Mouse (Mus musculus): Measurements from ENCODE around the gene Stag1. TPM values are rescaled to one million over a fixed set of nuclear protein-coding genes. Genes with fewer than 3 reads are reported as not detected.
"Not testable (repeated sequence)": the region's sequence is repeated elsewhere in the genome, so short reads cannot be mapped to it uniquely, and the experiment has no call there.

Stag1 gene
- polyA plus RNA-seq, 1 experiment from 2014 or later, result 45.0 TPM

DNA sequence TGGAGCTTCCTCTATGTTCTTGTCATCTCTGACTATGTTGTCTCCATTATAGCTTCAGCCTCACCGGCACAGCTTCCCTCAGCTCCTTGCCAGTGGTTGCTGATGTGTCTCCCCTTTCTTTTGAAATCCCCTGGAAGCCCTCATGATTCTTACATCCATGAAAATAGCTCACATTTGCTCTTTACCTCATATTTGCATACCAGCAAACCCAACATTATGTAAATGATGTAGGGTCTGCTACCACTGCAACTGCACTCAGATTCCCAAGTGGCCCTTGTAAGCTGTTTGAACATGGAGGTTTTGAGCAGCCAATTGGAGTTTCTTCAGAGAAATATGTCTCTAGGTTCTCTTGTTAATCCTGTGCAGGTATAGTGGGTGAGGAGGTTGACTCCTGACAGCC is 110.0 kb downstream of the Stag1 start:
- H3K9ac ChIP-seq, result no peak overlapping the region
- 84% methylated on average over 1 of the region's 1 CpGs for WGBS
- no peaks in the 10 kb centered on the region for H3K9me3 ChIP-seq (replicated peaks)
- no peaks in the 10 kb centered on the region for H3K4me1 ChIP-seq
- H3K4me3 ChIP-seq (replicated peaks), result no peak overlapping the region
- H3K36me3 ChIP-seq, result no peaks in the 10 kb centered on the region
- no peak for ATAC-seq (replicated peaks; ENCODE audit: low FRiP score)
- H3K27ac ChIP-seq, result no peak overlapping the region
- H3K4me2 ChIP-seq, result no peak overlapping the region
- H3K27me3 ChIP-seq, result no peaks in the 10 kb centered on the region

DNA sequence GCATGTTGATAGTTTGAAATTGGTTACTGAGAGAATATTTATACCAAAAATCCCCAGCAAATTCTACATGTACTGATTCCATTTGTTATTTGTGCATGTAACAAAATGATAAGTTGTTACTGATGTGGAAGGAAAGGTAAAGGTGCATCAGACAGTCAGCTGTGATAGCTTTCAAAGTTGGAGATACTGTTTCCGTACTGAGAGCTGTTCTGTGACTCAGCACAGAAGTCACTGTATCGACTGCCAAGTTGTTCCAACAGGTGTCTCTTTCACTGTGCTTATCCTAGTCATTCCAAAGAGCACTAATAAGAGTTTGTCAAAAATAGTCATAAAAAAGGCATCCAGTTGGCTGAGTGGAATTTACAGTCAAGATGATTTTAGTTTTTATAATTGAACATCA is 114.1 kb downstream of the Stag1 start:
- no peak overlapping the region for H3K9ac ChIP-seq
- H3K4me1 ChIP-seq, result no peaks in the 10 kb centered on the region
- no peaks in the 10 kb centered on the region for H3K9me3 ChIP-seq (replicated peaks)
- no peak overlapping the region for H3K4me2 ChIP-seq
- no peak for ATAC-seq (replicated peaks; ENCODE audit: low FRiP score)
- 63% methylated on average over 2 of the region's 2 CpGs for WGBS
- peaks cover 8% of the 10 kb centered on the region; the same call in 1 of the 2 replicates for H3K36me3 ChIP-seq
- no peaks in the 10 kb centered on the region for H3K27me3 ChIP-seq
- no peak overlapping the region for H3K4me3 ChIP-seq (replicated peaks)
- H3K27ac ChIP-seq, result no peak overlapping the region

DNA sequence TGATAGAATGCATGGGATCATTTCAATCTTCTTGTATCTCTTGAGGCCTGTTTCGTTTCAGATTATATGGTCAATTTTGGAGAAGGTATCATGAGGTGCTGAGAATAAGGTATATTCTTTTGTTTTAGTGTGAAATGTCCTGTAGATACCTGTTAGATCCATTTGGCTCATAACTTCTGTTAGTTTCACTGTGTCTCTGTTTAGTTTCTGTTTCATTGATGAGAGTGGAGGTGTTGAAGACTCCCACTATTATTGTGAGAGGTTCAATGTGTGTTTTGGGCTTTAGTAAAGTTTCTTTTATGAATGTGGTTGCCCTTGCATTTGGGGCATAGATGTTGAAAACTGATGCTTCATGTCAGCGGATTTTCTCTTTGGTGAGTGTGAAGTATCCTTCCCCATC is 127.2 kb downstream of the Stag1 start:
- H3K4me2 ChIP-seq; H3K27ac ChIP-seq; H3K27me3 ChIP-seq; ATAC-seq (replicated peaks; ENCODE audit: low FRiP score); H3K9ac ChIP-seq; H3K4me1 ChIP-seq; H3K4me3 ChIP-seq (replicated peaks); H3K9me3 ChIP-seq (replicated peaks): not testable (repeated sequence)
- peaks cover 20% of the 10 kb centered on the region for H3K36me3 ChIP-seq
- 94% methylated on average over 2 of the region's 2 CpGs for WGBS

DNA sequence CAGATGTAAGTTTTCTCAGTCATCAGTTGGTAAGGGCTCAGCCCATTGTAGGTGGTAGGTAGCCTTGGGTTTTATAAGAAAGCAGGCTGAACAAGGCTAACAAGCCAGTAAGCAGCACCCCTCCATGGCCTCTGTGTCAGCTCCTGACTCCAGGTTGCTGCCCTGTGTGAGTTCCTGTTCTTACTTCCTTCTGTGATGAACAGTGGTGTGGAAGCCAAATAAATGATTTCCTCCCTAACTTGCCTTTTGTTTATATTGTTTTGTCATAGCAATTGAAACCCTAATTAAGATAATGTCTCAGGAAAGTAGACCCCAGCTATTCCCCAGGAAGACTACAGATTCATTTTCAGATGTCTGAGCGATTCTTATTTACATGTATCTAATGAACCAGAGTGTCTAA is 134.2 kb downstream of the Stag1 start:
- no peaks in the 10 kb centered on the region for H3K36me3 ChIP-seq
- H3K27ac ChIP-seq, result no peak overlapping the region
- no peak for ATAC-seq (replicated peaks; ENCODE audit: low FRiP score)
- H3K27me3 ChIP-seq, result no peaks in the 10 kb centered on the region
- no peaks in the 10 kb centered on the region for H3K4me1 ChIP-seq
- WGBS, result 85% methylated on average over 1 of the region's 1 CpGs
- H3K4me3 ChIP-seq (replicated peaks), result no peak overlapping the region
- no peak overlapping the region for H3K4me2 ChIP-seq
- H3K9ac ChIP-seq, result no peak overlapping the region
- no peaks in the 10 kb centered on the region for H3K9me3 ChIP-seq (replicated peaks)

DNA sequence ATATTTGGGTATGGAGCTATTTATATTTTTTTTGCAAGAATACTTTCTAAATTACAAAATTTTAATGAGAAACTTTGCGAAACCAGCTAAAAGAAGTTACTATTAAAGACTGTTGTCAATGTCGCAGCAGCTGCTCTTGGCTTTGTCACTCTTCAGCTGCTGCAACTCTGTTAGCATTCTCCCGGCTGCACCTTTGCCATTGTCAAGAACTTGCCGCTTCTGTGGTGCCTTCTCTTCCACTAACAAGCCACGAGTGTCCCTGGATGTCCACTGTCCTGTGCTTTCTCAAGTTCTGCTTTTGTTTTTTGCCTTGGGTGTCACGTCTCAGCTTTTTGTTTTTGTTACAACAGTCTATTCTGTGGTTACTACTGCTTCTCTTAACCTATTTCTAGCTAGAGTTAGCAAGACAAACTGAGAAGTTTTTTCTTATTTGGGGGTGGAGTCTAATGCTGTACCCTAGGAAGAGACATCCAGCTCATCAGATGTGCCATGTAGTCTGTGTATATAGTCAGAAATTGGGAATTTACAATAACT is 136.4 kb downstream of the Stag1 start:
- Histone ChIP-seq H3K27me3 (no peaks in the 10 kb centered on the region), H3K4me1 (no peaks in the 10 kb centered on the region), H3K27ac (no peak overlapping the region), H3K9me3 (replicated peaks) (no peaks in the 10 kb centered on the region), H3K4me2 (no peak overlapping the region), H3K4me3 (replicated peaks) (no peak overlapping the region), H3K9ac (no peak overlapping the region), H3K36me3 (peaks cover 5% of the 10 kb centered on the region; the same call in 1 of the 2 replicates)
- ATAC-seq (replicated peaks; ENCODE audit: low FRiP score), result no peak
- WGBS, result 80% methylated on average over 6 of the region's 6 CpGs

DNA sequence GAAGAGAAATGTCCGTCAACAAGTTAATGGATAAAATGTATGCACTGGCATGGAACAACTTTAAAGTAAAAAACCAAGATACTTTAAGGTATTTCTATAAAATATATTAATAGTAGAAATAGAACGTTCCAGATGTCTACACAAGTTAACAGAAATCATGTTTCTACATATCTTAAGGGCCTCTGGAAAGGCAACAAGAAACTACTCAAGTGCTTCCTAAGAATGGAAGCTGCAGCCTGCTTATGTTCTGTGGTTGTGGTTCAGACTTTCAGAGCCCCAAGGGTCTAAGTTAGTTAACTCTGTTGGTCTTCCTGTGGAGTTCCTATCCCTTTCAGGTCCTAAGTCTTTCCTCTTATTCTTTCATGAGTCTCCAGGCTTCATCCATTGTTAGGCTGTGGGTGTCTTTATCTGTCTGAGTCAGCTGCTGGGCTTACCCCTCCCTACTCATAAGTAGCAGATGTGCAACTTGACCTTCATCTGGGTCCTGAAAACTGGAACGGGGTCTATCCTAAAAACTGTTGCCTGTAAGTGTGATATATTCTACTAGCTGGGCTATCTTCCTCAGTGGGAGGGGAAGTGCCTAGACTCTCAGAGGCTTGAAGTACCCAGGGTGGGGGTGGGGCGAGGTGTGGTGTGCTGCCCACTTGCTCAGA is 138.5 kb downstream of the Stag1 start:
- Histone ChIP-seq H3K4me1 (no peaks in the 10 kb centered on the region), H3K9ac (no peak overlapping the region), H3K4me2 (no peak overlapping the region), H3K9me3 (replicated peaks) (no peaks in the 10 kb centered on the region), H3K27ac (no peak overlapping the region), H3K27me3 (no peaks in the 10 kb centered on the region), H3K36me3 (peaks cover 7% of the 10 kb centered on the region; the same call in 1 of the 2 replicates), H3K4me3 (replicated peaks) (no peak overlapping the region)
- no peak for ATAC-seq (replicated peaks; ENCODE audit: low FRiP score)
- 74% methylated on average over 4 of the region's 4 CpGs for WGBS

DNA sequence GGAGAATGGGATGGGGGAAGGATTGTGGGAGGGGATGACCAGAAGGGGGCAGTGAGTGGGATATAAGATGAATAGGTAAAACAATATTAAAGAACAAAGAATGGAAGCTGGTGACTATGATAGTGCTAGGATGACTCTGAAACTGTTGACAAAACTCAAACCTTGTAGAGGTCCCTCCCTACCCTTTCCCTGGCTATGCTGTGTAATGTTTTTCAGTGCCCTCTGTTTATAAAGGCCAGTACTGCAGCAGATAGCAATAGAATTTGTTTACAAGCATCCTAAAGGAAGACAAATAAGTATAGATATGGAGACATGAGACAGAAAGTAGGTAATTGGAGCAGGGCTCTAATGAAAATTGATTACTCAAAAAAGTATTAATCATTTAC is 139.0 kb downstream of the Stag1 start:
- no peaks in the 10 kb centered on the region for H3K9me3 ChIP-seq (replicated peaks)
- H3K4me1 ChIP-seq, result no peaks in the 10 kb centered on the region
- no peak overlapping the region for H3K4me2 ChIP-seq
- no peak overlapping the region for H3K27ac ChIP-seq
- H3K4me3 ChIP-seq (replicated peaks), result no peak overlapping the region
- H3K27me3 ChIP-seq, result no peaks in the 10 kb centered on the region
- H3K36me3 ChIP-seq, result peaks cover 7% of the 10 kb centered on the region; the same call in 1 of the 2 replicates
- ATAC-seq (replicated peaks; ENCODE audit: low FRiP score), result no peak
- H3K9ac ChIP-seq, result no peak overlapping the region

DNA sequence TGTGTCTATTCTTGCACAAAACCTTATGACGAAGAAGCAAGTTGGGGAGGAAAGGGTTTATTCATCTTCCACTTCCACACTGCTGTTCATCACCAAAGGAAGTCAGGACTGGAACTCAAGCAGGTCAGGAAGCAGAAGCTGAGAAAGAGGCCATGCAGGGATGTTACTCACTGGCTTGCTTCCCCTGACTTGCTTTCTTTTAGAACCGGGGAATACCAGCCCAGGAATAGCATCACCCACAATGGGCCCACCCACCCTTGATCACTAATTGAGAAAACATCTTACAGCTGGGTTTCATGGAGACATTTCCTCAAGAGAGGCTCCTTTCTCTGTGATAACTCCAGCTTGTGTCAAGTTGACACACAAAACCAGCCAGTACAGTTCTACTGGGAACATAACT is 179.6 kb downstream of the Stag1 start:
- H3K4me2 ChIP-seq; H3K9ac ChIP-seq; H3K27me3 ChIP-seq; H3K9me3 ChIP-seq (replicated peaks); H3K4me3 ChIP-seq (replicated peaks); H3K4me1 ChIP-seq; ATAC-seq (replicated peaks; ENCODE audit: low FRiP score); H3K36me3 ChIP-seq; H3K27ac ChIP-seq: not testable (repeated sequence)
- 92% methylated on average over 2 of the region's 2 CpGs for WGBS

DNA sequence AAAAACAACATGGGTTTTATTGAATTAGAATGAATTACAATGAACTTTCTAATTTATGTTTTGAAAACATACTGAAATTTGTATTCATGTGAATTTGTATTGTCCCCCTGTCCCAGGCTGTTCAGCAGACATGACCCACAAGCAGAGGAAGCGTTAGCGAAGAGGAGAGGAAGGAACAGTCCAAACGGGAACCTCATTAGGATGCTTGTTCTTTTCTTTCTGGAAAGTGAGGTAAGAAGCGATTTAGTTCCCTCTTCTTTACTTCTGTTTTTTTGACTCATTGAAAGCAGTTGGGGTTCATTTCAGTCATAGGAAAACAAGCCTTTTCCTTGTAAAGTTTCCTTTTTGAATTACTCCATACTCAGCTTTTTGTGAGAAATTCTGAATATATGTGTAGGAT is 268.4 kb downstream of the Stag1 start:
- Histone ChIP-seq H3K36me3 (peaks cover 3% of the 10 kb centered on the region; the same call in 1 of the 2 replicates), H3K27me3 (no peaks in the 10 kb centered on the region), H3K4me2 (no peak overlapping the region), H3K4me3 (replicated peaks) (no peak overlapping the region), H3K9ac (no peak overlapping the region), H3K4me1 (no peaks in the 10 kb centered on the region), H3K9me3 (replicated peaks) (no peaks in the 10 kb centered on the region), H3K27ac (no peak overlapping the region)
- WGBS, result 82% methylated on average over 4 of the region's 4 CpGs
- ATAC-seq (replicated peaks; ENCODE audit: low FRiP score), result no peak

DNA sequence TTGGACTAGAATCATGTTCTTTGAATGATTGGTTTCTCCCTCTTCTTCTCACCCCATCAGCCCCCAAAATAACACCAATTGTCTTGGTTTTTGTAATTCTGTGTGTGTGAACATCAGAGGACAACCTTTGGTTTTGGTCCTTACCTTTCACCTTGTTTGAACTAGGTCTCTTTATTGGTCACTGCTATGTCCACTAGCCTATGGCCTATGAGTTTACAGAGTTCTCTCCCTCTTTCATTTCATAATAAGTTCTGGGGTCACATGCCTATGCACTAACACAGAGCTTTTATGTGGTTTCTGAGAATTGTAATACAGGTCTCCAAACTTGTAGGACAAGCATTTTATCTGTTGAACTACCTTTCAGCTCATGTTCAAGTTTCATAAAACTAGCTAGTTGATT is 272.0 kb downstream of the Stag1 start:
- ATAC-seq (replicated peaks; ENCODE audit: low FRiP score), result no peak
- H3K4me1 ChIP-seq, result no peaks in the 10 kb centered on the region
- H3K4me2 ChIP-seq, result no peak overlapping the region
- no peak overlapping the region for H3K9ac ChIP-seq
- no peaks in the 10 kb centered on the region for H3K9me3 ChIP-seq (replicated peaks)
- peaks cover 3% of the 10 kb centered on the region; the same call in 1 of the 2 replicates for H3K36me3 ChIP-seq
- no peak overlapping the region for H3K4me3 ChIP-seq (replicated peaks)
- H3K27ac ChIP-seq, result no peak overlapping the region
- H3K27me3 ChIP-seq, result no peaks in the 10 kb centered on the region

DNA sequence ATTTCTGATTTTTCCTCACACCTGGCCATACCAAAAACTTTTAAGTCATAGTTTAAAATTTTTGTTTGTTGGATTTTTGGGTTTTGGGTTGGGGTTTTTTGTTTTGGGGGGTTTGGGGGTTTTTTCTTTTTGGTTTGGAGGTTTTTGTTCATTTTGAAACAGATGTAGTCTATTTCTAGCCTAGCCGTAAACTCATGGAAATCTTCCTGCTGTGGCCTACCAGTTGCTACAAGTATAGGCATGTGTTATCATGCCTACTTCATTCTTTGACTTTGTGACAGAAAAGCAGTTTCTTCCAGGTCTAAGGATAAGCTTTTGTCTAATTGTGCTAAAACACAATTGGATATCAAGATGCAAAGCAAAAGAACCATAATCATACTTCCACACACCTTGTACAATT is 298.5 kb downstream of the Stag1 start:
- 98% methylated on average over 1 of the region's 1 CpGs for WGBS
- Histone ChIP-seq H3K9me3 (replicated peaks) (no peaks in the 10 kb centered on the region), H3K4me2 (no peak overlapping the region), H3K27ac (no peak overlapping the region), H3K27me3 (no peaks in the 10 kb centered on the region), H3K9ac (no peak overlapping the region), H3K4me1 (no peaks in the 10 kb centered on the region), H3K4me3 (replicated peaks) (no peak overlapping the region), H3K36me3 (peaks cover 16% of the 10 kb centered on the region)
- no peak for ATAC-seq (replicated peaks; ENCODE audit: low FRiP score)

DNA sequence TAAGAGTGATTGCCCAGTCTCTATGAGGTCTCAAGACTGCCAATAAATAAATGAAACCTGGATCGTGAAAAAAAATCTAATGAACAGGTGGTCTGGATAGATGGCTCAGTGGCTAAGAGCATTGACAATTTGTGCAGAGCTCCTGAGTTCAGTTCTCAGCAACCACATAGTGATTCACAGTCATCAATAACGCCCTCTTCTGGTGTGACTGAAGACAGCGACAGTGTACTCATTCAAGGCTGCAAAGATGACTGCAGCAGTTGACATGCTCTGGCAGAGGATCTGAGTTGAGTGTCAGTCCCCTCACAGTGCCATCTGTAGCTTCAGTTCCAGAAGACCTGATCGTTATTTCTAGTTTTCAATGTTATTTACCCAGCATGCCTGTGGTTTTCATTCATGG is 300.4 kb downstream of the Stag1 start:
- Histone ChIP-seq H3K9me3 (replicated peaks) (no peaks in the 10 kb centered on the region), H3K27me3 (no peaks in the 10 kb centered on the region), H3K4me2 (no peak overlapping the region), H3K4me3 (replicated peaks) (no peak overlapping the region), H3K9ac (no peak overlapping the region), H3K27ac (no peak overlapping the region), H3K4me1 (no peaks in the 10 kb centered on the region), H3K36me3 (peaks cover 16% of the 10 kb centered on the region)
- 92% methylated on average over 4 of the region's 4 CpGs for WGBS
- no peak for ATAC-seq (replicated peaks; ENCODE audit: low FRiP score)

DNA sequence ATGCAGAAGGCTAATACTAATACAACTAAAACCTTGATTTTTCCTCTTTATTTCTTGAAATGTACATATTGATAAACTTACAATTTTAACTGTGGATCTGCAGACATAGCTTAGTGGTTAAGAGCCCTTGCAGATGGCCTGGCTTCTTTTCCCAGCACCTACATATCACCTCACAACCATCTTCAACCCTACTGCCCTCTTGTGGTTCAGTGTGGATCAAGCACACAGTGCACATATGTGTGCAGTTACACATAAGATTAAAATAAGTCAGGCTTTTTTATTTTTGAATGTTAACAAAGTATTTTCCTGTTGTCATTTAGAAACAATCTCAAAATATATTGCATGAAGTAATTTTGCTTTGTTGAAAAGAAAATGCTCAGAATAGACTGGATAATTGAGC is 312.8 kb downstream of the Stag1 start:
- no peak for ATAC-seq (replicated peaks; ENCODE audit: low FRiP score)
- no peak overlapping the region for H3K4me3 ChIP-seq (replicated peaks)
- H3K9ac ChIP-seq, result no peak overlapping the region
- peaks cover 35% of the 10 kb centered on the region; the same call in 1 of the 2 replicates for H3K36me3 ChIP-seq
- no peaks in the 10 kb centered on the region for H3K4me1 ChIP-seq
- no peaks in the 10 kb centered on the region for H3K27me3 ChIP-seq
- no peaks in the 10 kb centered on the region for H3K9me3 ChIP-seq (replicated peaks)
- no peak overlapping the region for H3K27ac ChIP-seq
- H3K4me2 ChIP-seq, result no peak overlapping the region
